Mouse (Mus musculus): Measurements from ENCODE around the gene Pard3. TPM values are rescaled to one million over a fixed set of nuclear protein-coding genes. Genes with fewer than 3 reads are reported as not detected.

The Pard3 gene
- polyA plus RNA-seq, 1 experiment from 2014 or later = 7.0 TPM

DNA sequence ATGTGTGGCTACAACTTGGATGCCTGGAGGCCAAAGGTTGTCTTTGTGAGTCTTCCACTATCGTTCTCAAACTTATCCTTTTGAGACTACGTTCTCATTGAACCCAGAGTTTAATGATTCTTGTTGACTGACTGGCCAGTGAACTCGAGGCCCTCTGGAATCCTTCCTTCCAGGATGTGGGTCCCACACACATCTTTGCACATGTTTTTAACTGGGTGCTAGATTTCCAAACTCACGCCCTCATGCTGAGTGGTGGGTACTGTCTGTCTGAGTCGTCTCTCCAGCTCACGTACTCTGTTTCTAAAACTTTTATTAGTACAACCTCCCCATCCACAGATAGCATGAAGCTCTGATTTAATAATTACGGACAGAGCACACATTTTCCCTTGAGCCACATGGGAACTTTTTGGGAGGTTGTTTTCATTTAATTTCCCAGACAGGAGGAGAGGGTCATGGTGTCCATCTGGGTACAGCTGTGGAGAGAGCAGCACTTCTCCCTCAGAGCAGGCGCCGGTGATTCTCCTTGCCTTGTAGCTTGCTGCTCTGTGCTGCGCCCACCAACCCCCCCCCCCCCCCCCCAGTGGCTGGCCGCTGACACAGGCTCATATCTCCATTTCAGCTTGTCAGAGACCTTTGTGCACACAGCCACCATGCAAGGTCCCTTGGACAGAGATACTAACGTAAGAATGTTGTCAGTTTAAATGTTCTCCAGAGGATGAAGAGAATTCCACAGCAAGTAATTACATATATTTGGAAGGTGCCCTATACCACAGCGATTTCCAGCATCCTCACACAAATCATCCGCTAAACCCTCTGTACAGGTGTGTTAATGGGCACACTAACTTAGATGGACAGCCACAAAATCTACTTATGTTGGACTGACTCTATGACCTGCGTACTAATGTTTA, 165.9 kb downstream of the Pard3 start:
- Histone ChIP-seq H3K9ac (ENCODE audit: low read depth, low read length) (no peak overlapping the region), H3K4me2 (ENCODE audit: low read depth, low read length) (no peak overlapping the region), H3K4me3 (ENCODE audit: low read depth, low read length) (no peak overlapping the region), H3K9me3 (replicated peaks; ENCODE audit: control insufficient read depth, low read length) (no peaks in the 10 kb centered on the region), H3K4me1 (ENCODE audit: control insufficient read depth, low read depth, low read length) (no peaks in the 10 kb centered on the region), H3K27me3 (ENCODE audit: control insufficient read depth, insufficient read depth, low read depth, low read length) (no peaks in the 10 kb centered on the region), H3K27ac (ENCODE audit: low read length) (no peak overlapping the region), H3K36me3 (ENCODE audit: control insufficient read depth, insufficient read depth) (no peaks in the 10 kb centered on the region)
- peak; percentile 24; the same call in 1 of the 2 replicates for ATAC-seq (ENCODE audit: low read depth)
- 57% methylated on average over 15 of the region's 15 CpGs for WGBS (ENCODE audit: insufficient replicate concordance)

DNA sequence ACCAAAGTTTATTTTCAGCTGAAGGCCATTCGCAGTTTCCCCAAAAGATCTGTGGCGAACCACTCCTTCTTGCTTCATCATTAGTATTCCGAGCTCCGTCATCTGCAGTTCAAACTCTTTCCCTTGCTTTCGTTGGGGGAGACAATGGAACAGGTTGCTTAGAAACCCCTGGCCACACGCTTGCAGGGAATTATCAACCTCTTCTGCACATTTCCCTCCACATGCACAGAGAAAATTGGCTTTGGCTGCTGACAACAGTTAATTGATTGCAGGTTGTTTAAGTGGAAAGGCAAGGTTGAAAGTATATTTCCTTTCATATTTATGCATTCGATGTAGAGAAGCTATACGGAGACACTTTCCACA, 166.5 kb downstream of the Pard3 start:
- Histone ChIP-seq H3K4me2 (ENCODE audit: low read depth, low read length) (peak overlapping the region; percentile 18; the same call in 1 of the 2 replicates), H3K4me3 (ENCODE audit: low read depth, low read length) (no peak overlapping the region), H3K4me1 (ENCODE audit: control insufficient read depth, low read depth, low read length) (no peaks in the 10 kb centered on the region), H3K36me3 (ENCODE audit: control insufficient read depth, insufficient read depth) (no peaks in the 10 kb centered on the region), H3K9me3 (replicated peaks; ENCODE audit: control insufficient read depth, low read length) (no peaks in the 10 kb centered on the region), H3K27me3 (ENCODE audit: control insufficient read depth, insufficient read depth, low read depth, low read length) (no peaks in the 10 kb centered on the region), H3K27ac (ENCODE audit: low read length) (no peak overlapping the region), H3K9ac (ENCODE audit: low read depth, low read length) (no peak overlapping the region)
- 62% methylated on average over 8 of the region's 8 CpGs for WGBS (ENCODE audit: insufficient replicate concordance)
- no peak for ATAC-seq (ENCODE audit: low read depth)

DNA sequence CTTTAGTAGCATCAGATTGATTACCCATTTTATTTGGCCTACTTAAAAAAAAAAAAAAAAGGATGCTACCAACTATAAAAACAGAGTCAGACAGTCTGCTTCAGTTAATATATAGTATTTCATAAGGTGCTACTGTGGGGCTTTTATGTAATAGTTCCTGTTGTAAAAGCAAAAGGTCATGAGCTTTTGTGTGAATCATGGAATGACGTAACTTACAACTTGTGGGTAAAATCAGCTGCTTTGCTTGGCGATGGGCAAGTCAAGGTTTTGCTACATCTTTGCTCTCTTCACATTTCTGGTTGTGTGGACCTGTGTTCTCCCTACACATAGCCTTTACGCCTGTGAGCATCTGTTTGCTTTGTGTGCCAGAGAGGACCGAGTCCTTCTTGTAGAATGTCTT, 179.7 kb downstream of the Pard3 start:
- no peak for ATAC-seq (ENCODE audit: low read depth)
- no peak overlapping the region for H3K9ac ChIP-seq (ENCODE audit: low read depth, low read length)
- H3K4me2 ChIP-seq (ENCODE audit: low read depth, low read length) = no peak overlapping the region
- no peaks in the 10 kb centered on the region for H3K36me3 ChIP-seq (ENCODE audit: control insufficient read depth, insufficient read depth)
- WGBS (ENCODE audit: insufficient replicate concordance) = 56% methylated on average over 4 of the region's 4 CpGs
- H3K4me1 ChIP-seq (ENCODE audit: control insufficient read depth, low read depth, low read length) = no peaks in the 10 kb centered on the region
- no peaks in the 10 kb centered on the region for H3K27me3 ChIP-seq (ENCODE audit: control insufficient read depth, insufficient read depth, low read depth, low read length)
- no peak overlapping the region for H3K4me3 ChIP-seq (ENCODE audit: low read depth, low read length)
- no peaks in the 10 kb centered on the region for H3K9me3 ChIP-seq (replicated peaks; ENCODE audit: control insufficient read depth, low read length)
- no peak overlapping the region for H3K27ac ChIP-seq (ENCODE audit: low read length)

DNA sequence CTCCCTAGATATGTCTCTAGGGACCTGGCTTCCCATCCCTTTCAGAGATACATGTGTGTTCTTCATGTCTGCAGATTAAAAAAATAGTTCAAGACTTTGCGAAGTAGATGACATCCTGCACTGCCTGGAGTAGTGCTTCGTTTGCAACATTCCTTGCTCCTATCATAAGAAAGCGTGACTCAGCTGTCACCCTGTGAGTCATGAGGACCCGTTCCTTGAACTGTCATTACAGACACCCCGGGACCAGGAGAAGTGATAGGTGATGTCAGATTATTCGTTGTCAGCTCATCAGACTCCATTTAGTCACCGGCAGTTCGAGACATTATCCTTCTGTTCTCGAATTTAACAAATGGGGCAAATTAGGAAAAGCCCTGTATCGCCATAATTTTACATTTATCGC, 180.1 kb downstream of the Pard3 start:
- H3K36me3 ChIP-seq (ENCODE audit: control insufficient read depth, insufficient read depth) = no peaks in the 10 kb centered on the region
- no peaks in the 10 kb centered on the region for H3K27me3 ChIP-seq (ENCODE audit: control insufficient read depth, insufficient read depth, low read depth, low read length)
- no peaks in the 10 kb centered on the region for H3K4me1 ChIP-seq (ENCODE audit: control insufficient read depth, low read depth, low read length)
- no peak overlapping the region for H3K4me2 ChIP-seq (ENCODE audit: low read depth, low read length)
- no peak for ATAC-seq (ENCODE audit: low read depth)
- no peak overlapping the region for H3K4me3 ChIP-seq (ENCODE audit: low read depth, low read length)
- WGBS (ENCODE audit: insufficient replicate concordance) = 68% methylated on average over 11 of the region's 11 CpGs
- H3K9me3 ChIP-seq (replicated peaks; ENCODE audit: control insufficient read depth, low read length) = no peaks in the 10 kb centered on the region
- no peak overlapping the region for H3K9ac ChIP-seq (ENCODE audit: low read depth, low read length)
- H3K27ac ChIP-seq (ENCODE audit: low read length) = no peak overlapping the region

DNA sequence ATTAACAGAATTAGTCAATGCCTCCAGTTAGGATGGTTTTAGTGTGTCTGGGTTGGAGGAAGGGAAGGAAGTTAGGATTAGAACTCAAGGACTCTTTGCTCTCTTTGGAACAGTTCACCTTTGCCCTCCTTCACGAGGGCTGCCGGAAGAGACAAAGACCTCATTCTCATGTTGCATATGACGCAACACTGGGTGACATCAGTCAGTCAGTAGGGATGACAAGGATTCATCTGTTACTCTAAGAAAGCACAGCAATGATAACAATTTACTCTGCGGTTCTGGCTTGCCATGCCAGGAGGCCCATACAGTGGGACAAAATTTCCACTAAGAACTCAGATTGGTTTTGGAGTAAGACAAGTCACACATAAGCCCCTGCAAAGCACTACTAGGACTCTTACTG, 187.1 kb downstream of the Pard3 start:
- no peaks in the 10 kb centered on the region for H3K27me3 ChIP-seq (ENCODE audit: control insufficient read depth, insufficient read depth, low read depth, low read length)
- H3K9me3 ChIP-seq (replicated peaks; ENCODE audit: control insufficient read depth, low read length) = no peaks in the 10 kb centered on the region
- no peaks in the 10 kb centered on the region for H3K4me1 ChIP-seq (ENCODE audit: control insufficient read depth, low read depth, low read length)
- no peak for ATAC-seq (ENCODE audit: low read depth)
- WGBS (ENCODE audit: insufficient replicate concordance) = 53% methylated on average over 4 of the region's 4 CpGs
- no peak overlapping the region for H3K4me3 ChIP-seq (ENCODE audit: low read depth, low read length)
- no peak overlapping the region for H3K9ac ChIP-seq (ENCODE audit: low read depth, low read length)
- H3K36me3 ChIP-seq (ENCODE audit: control insufficient read depth, insufficient read depth) = no peaks in the 10 kb centered on the region
- H3K4me2 ChIP-seq (ENCODE audit: low read depth, low read length) = no peak overlapping the region
- H3K27ac ChIP-seq (ENCODE audit: low read length) = no peak overlapping the region

DNA sequence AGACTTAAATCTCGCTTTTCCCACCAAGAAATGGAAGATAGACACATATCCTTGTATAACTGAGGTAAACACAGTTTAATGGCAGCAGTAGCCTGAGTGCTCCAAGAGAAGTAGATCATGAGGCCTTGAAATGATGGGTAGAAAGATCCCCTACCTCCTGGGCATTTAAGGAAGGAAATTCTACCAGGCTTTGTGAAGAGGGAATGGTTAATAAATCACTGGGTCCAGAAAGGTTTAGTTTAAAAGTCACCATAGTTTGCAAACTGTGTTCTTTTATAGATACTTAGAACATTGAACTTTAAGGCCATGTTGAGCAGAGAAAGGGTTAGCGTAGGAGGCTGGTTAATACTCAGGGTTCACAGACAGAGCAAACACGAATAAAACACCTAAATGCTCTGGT, 187.8 kb downstream of the Pard3 start:
- 51% methylated on average over 3 of the region's 3 CpGs for WGBS (ENCODE audit: insufficient replicate concordance)
- no peaks in the 10 kb centered on the region for H3K4me1 ChIP-seq (ENCODE audit: control insufficient read depth, low read depth, low read length)

DNA sequence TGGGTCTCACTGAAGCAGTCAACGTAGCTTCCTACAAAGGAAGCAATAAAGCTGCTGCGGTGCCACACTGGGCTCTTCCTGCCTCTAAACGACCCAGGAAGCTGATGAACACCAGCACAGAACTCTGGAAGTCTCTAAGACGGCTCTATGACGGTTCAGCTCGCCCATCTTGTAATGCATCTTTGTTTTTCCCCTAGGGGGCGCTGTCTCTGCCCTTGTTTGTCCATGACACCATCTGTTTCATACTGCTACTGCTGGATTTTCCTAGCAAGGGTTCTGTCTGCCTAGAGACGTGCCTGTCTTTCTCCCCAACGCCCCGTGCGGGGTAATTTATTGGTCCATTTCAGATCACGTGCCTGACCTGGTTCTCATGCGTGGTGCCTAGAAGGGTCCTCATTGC, 188.3 kb downstream of the Pard3 start:
- Histone ChIP-seq H3K27me3 (ENCODE audit: control insufficient read depth, insufficient read depth, low read depth, low read length) (no peaks in the 10 kb centered on the region), H3K9ac (ENCODE audit: low read depth, low read length) (no peak overlapping the region), H3K4me3 (ENCODE audit: low read depth, low read length) (no peak overlapping the region), H3K9me3 (replicated peaks; ENCODE audit: control insufficient read depth, low read length) (no peaks in the 10 kb centered on the region), H3K36me3 (ENCODE audit: control insufficient read depth, insufficient read depth) (no peaks in the 10 kb centered on the region), H3K27ac (ENCODE audit: low read length) (no peak overlapping the region), H3K4me1 (ENCODE audit: control insufficient read depth, low read depth, low read length) (no peaks in the 10 kb centered on the region), H3K4me2 (ENCODE audit: low read depth, low read length) (no peak overlapping the region)
- 63% methylated on average over 13 of the region's 13 CpGs for WGBS (ENCODE audit: insufficient replicate concordance)
- no peak for ATAC-seq (ENCODE audit: low read depth)

More for the DNA sequence above, 187.8 kb downstream of the Pard3 start:
- Histone ChIP-seq H3K9me3 (replicated peaks; ENCODE audit: control insufficient read depth, low read length) (no peaks in the 10 kb centered on the region), H3K4me3 (ENCODE audit: low read depth, low read length) (no peak overlapping the region), H3K27me3 (ENCODE audit: control insufficient read depth, insufficient read depth, low read depth, low read length) (no peaks in the 10 kb centered on the region), H3K4me2 (ENCODE audit: low read depth, low read length) (no peak overlapping the region), H3K36me3 (ENCODE audit: control insufficient read depth, insufficient read depth) (no peaks in the 10 kb centered on the region), H3K9ac (ENCODE audit: low read depth, low read length) (no peak overlapping the region), H3K27ac (ENCODE audit: low read length) (no peak overlapping the region)
- no peak for ATAC-seq (ENCODE audit: low read depth)

DNA sequence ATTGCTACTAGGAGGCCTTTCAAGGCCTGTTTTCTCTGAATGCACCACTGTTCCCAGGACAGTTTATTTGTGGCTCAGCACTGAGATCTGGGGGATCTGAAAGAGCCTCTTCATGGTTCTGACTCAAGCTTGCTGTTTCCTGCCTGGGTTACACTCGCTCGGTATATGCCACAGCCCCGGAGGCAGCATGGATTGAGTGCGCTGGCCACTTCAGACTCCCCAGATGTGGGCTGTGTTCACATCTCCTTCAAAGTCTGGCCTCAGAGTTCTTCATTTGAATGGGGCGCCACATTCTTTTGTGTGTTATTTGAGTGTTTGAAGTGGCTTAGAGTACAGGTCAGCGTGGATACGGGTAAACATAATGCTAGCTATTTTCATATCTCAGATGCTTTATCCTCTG, 190.9 kb downstream of the Pard3 start:
- Histone ChIP-seq H3K9ac (ENCODE audit: low read depth, low read length) (no peak overlapping the region), H3K4me2 (ENCODE audit: low read depth, low read length) (no peak overlapping the region), H3K4me1 (ENCODE audit: control insufficient read depth, low read depth, low read length) (no peaks in the 10 kb centered on the region), H3K9me3 (replicated peaks; ENCODE audit: control insufficient read depth, low read length) (no peaks in the 10 kb centered on the region), H3K4me3 (ENCODE audit: low read depth, low read length) (no peak overlapping the region), H3K36me3 (ENCODE audit: control insufficient read depth, insufficient read depth) (no peaks in the 10 kb centered on the region), H3K27ac (ENCODE audit: low read length) (no peak overlapping the region), H3K27me3 (ENCODE audit: control insufficient read depth, insufficient read depth, low read depth, low read length) (no peaks in the 10 kb centered on the region)
- 62% methylated on average over 7 of the region's 7 CpGs for WGBS (ENCODE audit: insufficient replicate concordance)
- ATAC-seq (ENCODE audit: low read depth) = no peak

DNA sequence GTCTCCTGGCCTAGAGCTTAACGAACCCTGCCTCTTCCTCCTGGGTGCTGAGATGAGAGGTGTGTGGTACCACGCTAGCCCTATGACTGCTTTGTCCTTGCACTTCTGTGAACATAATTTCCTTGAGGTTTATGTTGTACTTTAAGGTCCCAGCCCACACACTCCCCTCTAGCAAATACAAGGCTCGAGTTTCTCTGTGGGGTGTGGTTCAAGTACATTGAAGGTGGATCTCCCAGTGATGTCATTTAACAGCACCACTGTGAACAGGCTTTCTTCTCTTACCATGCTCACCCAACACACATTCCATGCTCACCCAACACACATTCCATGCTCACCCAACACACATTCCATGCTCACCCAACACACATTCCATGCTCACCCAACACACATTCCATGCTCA, 193.4 kb downstream of the Pard3 start:
- H3K36me3 ChIP-seq (ENCODE audit: control insufficient read depth, insufficient read depth) = no peaks in the 10 kb centered on the region
- no peaks in the 10 kb centered on the region for H3K4me1 ChIP-seq (ENCODE audit: control insufficient read depth, low read depth, low read length)
- H3K9me3 ChIP-seq (replicated peaks; ENCODE audit: control insufficient read depth, low read length) = no peaks in the 10 kb centered on the region
- H3K4me2 ChIP-seq (ENCODE audit: low read depth, low read length) = no peak overlapping the region
- WGBS (ENCODE audit: insufficient replicate concordance) = 67% methylated on average over 3 of the region's 3 CpGs
- no peaks in the 10 kb centered on the region for H3K27me3 ChIP-seq (ENCODE audit: control insufficient read depth, insufficient read depth, low read depth, low read length)
- H3K9ac ChIP-seq (ENCODE audit: low read depth, low read length) = no peak overlapping the region
- H3K4me3 ChIP-seq (ENCODE audit: low read depth, low read length) = no peak overlapping the region
- H3K27ac ChIP-seq (ENCODE audit: low read length) = no peak overlapping the region
- ATAC-seq (ENCODE audit: low read depth) = no peak

Measured in liver, embryonic 16.5 days (tissue).